Mouse (Mus musculus) mouse embryonic stem cell (cell line): ENCODE measurements around the gene Iscu.
"Not testable (repeated sequence)": the region's sequence is repeated elsewhere in the genome, so short reads cannot be mapped to it uniquely, and the experiment has no call there.

Experiments used
- in situ Hi-C, 2 experiments: fragments of 300-500 bp; cut with MboI; formaldehyde crosslinking; loops; 1 replicate in 1 of 2; 3 replicates in 1 of 2; pipeline ENCODE4 v1.14.3; 2019 to 2020; ENCODE audit warnings: low sequenced_read_pairs in 2 of 2, low pct_unique_long_range_greater_than_20kb in 1 of 2, mixed read lengths in 1 of 2; ENCODE audit not compliant: unreplicated experiment in 1 of 2

Iscu gene

GRCm38 (mm10) chr5:113780082-113780752 is 7.7 kb downstream of the Iscu start:
- in situ Hi-C loops, result no loop called here

- in situ Hi-C loops, result no loop called here
Observed at GRCm38 (mm10) chr5:113780763-113781162, 8.2 kb downstream of the Iscu start.

DNA sequence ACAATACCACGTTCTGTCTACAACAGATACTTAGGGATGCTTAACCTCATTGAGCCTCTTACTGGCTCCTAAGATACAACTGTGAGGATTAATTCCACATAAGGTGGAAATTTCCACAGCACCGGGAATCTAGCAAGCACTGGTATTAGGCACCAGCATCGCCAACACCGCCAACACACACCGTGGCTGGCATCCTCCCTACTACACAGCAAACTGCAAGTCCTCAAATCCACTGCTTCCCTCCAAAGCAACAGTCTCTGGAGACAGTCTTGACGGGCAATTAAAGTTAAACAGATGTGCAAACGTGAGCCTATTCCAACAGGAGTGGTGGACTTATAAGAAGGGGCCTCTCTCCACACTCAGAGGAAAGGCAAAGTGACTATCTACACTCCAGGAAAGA is 8.7 kb downstream of the Iscu start:
- in situ Hi-C loops, result no loop called here

GRCm38 (mm10) chr5:113781875-113782274 is 9.3 kb downstream of the Iscu start:
- in situ Hi-C loops, result no loop called here

- in situ Hi-C loops, result no loop called here
Observed at GRCm38 (mm10) chr5:113782624-113783023, 10.1 kb downstream of the Iscu start.

DNA sequence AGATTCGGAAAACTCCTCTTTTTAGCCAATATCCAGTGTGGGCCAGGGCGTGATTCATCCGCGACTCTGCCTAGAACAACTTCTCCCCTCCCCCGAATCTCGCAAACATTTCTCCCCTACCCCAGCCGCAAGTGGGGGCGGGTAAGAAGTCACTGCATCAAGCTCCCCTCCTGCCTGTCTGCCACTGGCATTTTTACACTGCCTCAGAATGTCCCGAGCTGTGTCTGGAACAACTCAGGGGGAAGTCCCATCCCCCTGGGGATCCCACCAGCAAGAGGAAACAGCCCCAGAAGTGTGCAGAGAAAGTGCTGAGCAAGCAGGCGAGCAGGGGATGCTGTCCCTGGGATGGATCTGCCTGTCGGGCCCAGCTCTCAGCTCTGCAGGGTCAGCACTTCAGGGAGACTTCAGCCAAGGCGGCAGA is 11.0 kb downstream of the Iscu start:
- in situ Hi-C loops, result no loop called here

GRCm38 (mm10) chr5:113784104-113784503 is 11.6 kb downstream of the Iscu start:
- in situ Hi-C loops, result not testable (repeated sequence)

- in situ Hi-C loops, result no loop called here
Observed at GRCm38 (mm10) chr5:113786985-113787384, 14.4 kb downstream of the Iscu start.

- in situ Hi-C loops, result no loop called here
Observed at GRCm38 (mm10) chr5:113788645-113789044, 16.1 kb downstream of the Iscu start.

GRCm38 (mm10) chr5:113789075-113789788 is 16.7 kb downstream of the Iscu start:
- in situ Hi-C loops, result no loop called here

GRCm38 (mm10) chr5:113790453-113791196 is 18.1 kb downstream of the Iscu start:
- in situ Hi-C loops, result no loop called here

- in situ Hi-C loops, result no loop called here
Observed at GRCm38 (mm10) chr5:113791197-113792095, 18.9 kb downstream of the Iscu start.

- in situ Hi-C loops, result no loop called here
Observed at GRCm38 (mm10) chr5:113796401-113797148, 24.0 kb downstream of the Iscu start.

- in situ Hi-C loops, result no loop called here
Observed at GRCm38 (mm10) chr5:113797149-113797882, 24.8 kb downstream of the Iscu start.

DNA sequence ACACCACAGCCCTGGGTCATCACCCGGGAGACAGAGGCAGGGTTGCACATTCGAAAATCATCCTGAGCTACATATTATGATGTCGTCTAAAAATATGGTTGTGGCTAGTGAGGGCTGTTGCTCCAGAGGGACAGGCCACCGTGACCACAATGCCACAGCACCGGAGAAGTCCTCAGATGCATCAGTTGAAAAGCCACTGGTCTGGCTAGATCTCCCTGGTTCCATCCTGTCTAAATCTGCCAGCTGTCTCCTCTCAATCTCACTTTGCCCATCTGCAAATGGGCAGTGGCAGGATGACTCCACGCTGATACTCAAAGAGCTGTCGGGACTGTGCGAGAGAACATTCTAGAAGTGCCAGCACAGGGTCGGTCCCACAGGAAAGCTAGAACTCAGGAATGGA is 26.0 kb downstream of the Iscu start:
- in situ Hi-C loops, result no loop called here

DNA sequence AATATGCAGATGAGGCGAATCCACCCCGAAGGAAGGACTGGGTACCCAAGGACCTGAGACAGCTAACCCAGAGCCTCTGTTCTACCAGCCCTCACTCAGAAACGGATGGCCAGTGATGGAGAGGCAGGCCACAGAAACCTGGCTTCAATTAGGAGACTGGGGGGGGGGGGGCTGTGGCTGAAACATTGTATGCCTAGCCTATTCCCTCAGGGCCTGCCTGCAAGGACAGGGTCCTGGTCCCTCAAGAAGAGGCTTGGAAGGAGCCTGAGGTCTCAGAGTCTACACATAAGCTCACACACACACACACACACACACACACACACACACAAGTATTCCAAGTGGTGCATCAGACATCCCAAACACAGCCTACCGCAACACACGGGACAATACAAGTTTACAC is 27.1 kb downstream of the Iscu start:
- in situ Hi-C loops, result no loop called here

DNA sequence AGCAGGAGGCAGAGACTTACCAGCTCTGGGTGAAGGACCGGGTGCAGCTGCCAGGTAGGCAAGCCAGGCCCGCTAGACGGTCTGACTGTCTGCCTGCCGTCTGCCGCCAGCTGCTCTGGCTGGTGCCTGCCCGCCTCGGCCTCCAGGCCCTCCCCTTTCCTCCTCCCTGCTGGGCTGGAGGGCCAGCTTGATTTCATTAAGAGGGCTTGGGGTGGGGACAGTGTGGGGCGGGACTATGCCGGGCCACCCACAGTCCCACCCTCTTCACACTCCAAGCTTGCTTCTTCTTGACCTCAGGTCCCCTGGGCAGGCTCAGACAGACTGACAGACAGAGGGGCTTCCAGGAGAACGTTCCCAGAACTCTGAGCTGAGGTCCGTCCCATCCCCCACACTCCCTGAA is 27.7 kb downstream of the Iscu start, which contains the start of gene Tmem119:
Gene Tmem119, minus strand, starts transcription at position 237 of the 400 bp plus-strand sequence.
- in situ Hi-C loops, result no loop called here
